Mouse (Mus musculus) liver, embryonic 11.5 days (tissue): Measurements from ENCODE around the gene Rpl13a. TPM values are rescaled to one million over a fixed set of nuclear protein-coding genes. Genes with fewer than 3 reads are reported as not detected.

ENCODE experiments used
- ATAC-seq: fragments of 200-750 bp; cut with Nextera tagmentation; replicated peaks from 2 replicates; pipeline ENCODE4 v1.8.0; 2017; ENCODE audit warnings: moderate number of reproducible peaks, mild to moderate bottlenecking, moderate TSS enrichment, moderate library complexity; ENCODE audit not compliant: low FRiP score
- DNase-seq: peaks from one replicate; pipeline ENCODE4 v3.0.0-alpha.2; 2017; ENCODE audit warnings: low spot score
- H3K27ac ChIP-seq: fragments of 300-500 bp; sonication (generic); 2 replicates; pipeline ENCODE4 v1.5.1; 2014; ENCODE audit warnings: mild to moderate bottlenecking, low read depth, low read length, control low read depth
- H3K27me3 ChIP-seq: fragments of 300-500 bp; sonication (generic); replicated peaks from 2 replicates; pipeline ENCODE4 v1.6.1; 2014; ENCODE audit warnings: low read length, mixed read lengths; ENCODE audit not compliant: control insufficient read depth, insufficient read depth
- H3K36me3 ChIP-seq: fragments of 300-500 bp; sonication (generic); 2 replicates; pipeline ENCODE4 v1.6.1; 2014; ENCODE audit warnings: mild to moderate bottlenecking, low read length, moderate library complexity, mixed read lengths; ENCODE audit not compliant: control insufficient read depth, insufficient read depth
- H3K4me1 ChIP-seq: fragments of 300-500 bp; sonication (generic); replicated peaks from 2 replicates; pipeline ENCODE4 v1.6.1; 2014; ENCODE audit warnings: low read length, mixed read lengths; ENCODE audit not compliant: control insufficient read depth, insufficient read depth
- H3K4me2 ChIP-seq: fragments of 300-500 bp; sonication (generic); 2 replicates; pipeline ENCODE4 v1.6.1; 2014; ENCODE audit warnings: mild to moderate bottlenecking, control low read depth, moderate library complexity
- H3K4me3 ChIP-seq: fragments of 300-500 bp; sonication (generic); 2 replicates; pipeline ENCODE4 v1.5.1; 2014; ENCODE audit warnings: low read depth, low read length, control low read depth
- H3K9ac ChIP-seq: fragments of 300-500 bp; sonication (generic); 2 replicates; pipeline ENCODE4 v1.6.1; 2014; ENCODE audit warnings: low read depth, low read length, control low read depth
- H3K9me3 ChIP-seq: fragments of 300-500 bp; sonication (generic); 2 replicates; pipeline ENCODE4 v1.6.1; 2016; ENCODE audit warnings: low read length, inconsistent platforms, mixed read lengths; ENCODE audit not compliant: control insufficient read depth
- WGBS: fragments of 180-500 bp; shearing (Covaris S2); extraction: QIAGEN DNeasy Blood & Tissue Kit; methylation state at CpG from one replicate; pipeline ENCODE4 v1.1.7; 2014; 5-methylcytosine and 5-hydroxymethylcytosine counted together
- polyA plus RNA-seq: library from polyadenylated mRNA; unstranded; fragments of >200 nt; fragmentation: Nextera tagmentation; extraction: Ambion mirVana; gene quantifications from 2 replicates; pipeline ENCODE4 v1.2.1, GENCODE M21; 2014

The Rpl13a gene
- polyA plus RNA-seq, 1 experiment from 2014 or later, result 1,879 TPM

DNA sequence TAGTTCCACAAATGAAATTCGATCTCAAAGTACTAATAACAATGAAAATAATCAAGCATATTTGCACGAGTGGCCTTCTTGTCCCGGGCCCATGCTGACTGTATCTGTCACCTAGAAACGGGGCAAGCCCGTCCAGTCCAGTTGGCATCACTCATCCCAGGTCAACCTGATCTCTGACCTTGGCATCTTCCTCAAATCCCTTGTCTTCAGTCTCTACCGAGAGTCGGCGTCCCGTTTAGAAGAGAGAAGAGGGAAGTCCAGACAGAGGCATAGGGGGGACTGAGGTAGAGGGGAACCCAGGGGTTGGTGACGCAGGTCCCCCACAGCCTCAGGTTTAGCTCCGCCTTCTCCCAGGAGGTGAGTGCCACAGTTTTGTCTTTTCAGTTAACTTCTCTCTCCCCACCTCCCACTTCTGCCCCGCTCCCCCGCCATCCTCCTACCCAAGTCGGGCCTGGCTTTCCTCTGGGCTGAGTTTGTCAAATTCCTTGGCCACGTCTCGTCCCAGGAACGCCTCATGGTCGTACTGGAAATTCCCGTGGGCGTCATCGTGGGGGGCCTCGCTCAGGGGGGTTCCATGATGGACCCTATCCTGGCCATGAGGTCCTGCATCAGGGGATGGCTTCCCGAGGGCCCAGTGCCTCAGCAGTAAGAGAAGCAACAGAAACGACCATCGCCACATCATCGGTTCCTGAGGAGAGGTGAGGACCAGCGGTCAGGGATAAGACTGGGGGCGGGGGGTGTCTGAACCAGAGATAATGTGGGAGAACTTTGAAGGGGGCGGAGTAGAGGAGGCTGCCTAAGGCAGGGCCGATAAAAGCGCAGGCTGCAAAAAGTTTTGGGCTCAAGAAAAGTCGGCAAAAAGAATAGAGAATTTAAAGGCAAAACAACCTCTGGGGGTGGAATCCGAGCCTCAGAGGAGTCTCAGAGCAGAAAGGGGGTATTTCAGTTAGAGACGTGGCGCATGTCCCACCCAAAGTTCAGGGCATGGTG, 37.3 kb downstream of the Rpl13a start:
- ATAC-seq, result peak; percentile 71
- Histone ChIP-seq H3K9me3 (no peaks in the 10 kb centered on the region), H3K9ac (peak overlapping the region; percentile 66), H3K36me3 (peaks cover 13% of the 10 kb centered on the region), H3K4me2 (peak overlapping the region; percentile 70), H3K4me1 (peaks cover 23% of the 10 kb centered on the region), H3K27me3 (no peaks in the 10 kb centered on the region), H3K4me3 (peak overlapping the region; percentile 61), H3K27ac (peak overlapping the region; percentile 71)
- peak; percentile 62 for DNase-seq
- WGBS, result 13% methylated on average over 35 of the region's 35 CpGs

DNA sequence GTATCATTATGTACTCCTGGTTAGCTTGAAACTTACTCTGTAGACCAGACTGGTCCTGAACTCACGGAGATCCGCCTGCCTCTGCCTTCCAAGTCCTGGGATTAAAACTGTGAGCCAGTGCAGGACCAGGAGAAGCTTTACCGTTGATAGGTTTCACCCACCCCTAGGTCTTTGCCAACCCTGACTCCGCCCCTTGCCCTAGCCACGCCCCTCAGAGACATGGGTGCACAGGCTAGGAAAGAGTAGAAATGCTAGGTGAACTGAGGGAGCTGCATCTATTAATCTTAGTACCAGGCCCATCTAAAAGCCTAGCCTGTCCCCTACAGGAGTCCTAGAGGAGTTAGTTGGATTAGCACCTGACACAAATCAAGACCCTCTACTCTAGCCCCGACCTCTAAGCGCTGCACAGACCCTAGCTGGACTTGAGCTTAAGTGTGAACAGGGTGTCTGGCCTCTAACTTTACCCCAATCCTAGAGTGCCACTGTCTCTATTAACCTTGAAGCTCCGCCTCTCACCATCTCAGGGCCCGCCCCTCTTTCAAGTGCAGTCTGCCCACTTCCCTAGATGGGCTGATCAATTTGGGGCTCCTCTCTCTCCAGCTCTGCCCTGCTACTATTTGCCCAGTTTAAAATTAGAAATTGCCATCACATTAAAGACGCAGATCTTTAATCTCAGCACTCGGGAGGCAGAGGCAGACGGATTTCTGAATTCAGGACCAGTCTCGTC, 38.1 kb downstream of the Rpl13a start:
- peaks cover 23% of the 10 kb centered on the region for H3K4me1 ChIP-seq
- 58% methylated on average over 13 of the region's 13 CpGs for WGBS
- H3K4me3 ChIP-seq, result peak overlapping the region; percentile 61
- H3K27ac ChIP-seq, result peak overlapping the region; percentile 71
- ATAC-seq, result peak; percentile 21; the same call in 1 of the 2 replicates
- H3K9me3 ChIP-seq, result no peaks in the 10 kb centered on the region
- H3K4me2 ChIP-seq, result peak overlapping the region; percentile 70
- H3K9ac ChIP-seq, result peak overlapping the region; percentile 66; the same call in 1 of the 2 replicates
- peaks cover 17% of the 10 kb centered on the region for H3K36me3 ChIP-seq
- DNase-seq, result no peak
- no peaks in the 10 kb centered on the region for H3K27me3 ChIP-seq

DNA sequence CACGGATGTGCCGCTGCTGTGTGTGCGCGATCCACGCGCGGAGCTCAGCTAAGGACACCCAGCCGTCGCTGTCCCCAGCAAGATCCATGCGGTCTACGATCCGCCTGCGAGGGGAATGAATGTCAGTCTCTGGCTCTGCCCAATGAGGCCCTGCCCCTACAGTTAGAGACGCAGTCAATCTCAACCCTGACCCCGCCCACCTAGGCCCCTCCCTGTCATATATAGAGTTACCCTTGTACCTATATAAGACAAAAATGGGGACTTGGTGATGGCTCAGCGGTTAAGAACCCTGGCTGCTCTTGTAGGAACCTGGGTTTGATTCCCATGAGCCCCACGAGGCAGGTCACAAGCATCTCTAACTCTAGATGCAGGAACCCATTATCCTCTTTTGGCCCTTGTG, 40.0 kb downstream of the Rpl13a start:
- Histone ChIP-seq H3K27me3 (no peaks in the 10 kb centered on the region), H3K36me3 (peaks cover 20% of the 10 kb centered on the region), H3K9ac (no peak overlapping the region), H3K4me2 (no peak overlapping the region), H3K9me3 (no peaks in the 10 kb centered on the region), H3K4me3 (no peak overlapping the region), H3K4me1 (peaks cover 23% of the 10 kb centered on the region), H3K27ac (no peak overlapping the region)
- WGBS, result 91% methylated on average over 17 of the region's 17 CpGs
- DNase-seq (no peak), ATAC-seq (no peak)

DNA sequence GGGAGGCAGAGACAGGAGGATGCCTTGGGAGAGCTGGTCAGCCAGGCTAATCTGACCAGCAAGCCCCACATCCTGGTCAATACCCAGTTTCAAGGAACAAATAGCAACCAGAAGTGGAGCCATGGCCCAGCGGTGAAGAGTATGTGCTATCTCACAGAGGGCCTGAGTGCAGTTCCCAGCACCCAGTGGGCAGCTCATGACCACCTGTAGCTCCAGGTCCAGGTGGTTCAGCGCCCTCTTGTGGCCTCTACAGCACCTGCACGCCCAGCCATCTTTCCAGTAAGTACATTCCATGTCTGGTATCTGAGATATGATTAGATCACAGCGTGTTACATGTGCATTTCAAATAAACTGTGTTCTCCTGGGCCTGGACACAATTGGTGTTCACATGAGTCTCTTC, 42.5 kb downstream of the Rpl13a start:
- no peak for ATAC-seq
- H3K27ac ChIP-seq, result no peak overlapping the region
- H3K36me3 ChIP-seq, result peaks cover 20% of the 10 kb centered on the region

DNA sequence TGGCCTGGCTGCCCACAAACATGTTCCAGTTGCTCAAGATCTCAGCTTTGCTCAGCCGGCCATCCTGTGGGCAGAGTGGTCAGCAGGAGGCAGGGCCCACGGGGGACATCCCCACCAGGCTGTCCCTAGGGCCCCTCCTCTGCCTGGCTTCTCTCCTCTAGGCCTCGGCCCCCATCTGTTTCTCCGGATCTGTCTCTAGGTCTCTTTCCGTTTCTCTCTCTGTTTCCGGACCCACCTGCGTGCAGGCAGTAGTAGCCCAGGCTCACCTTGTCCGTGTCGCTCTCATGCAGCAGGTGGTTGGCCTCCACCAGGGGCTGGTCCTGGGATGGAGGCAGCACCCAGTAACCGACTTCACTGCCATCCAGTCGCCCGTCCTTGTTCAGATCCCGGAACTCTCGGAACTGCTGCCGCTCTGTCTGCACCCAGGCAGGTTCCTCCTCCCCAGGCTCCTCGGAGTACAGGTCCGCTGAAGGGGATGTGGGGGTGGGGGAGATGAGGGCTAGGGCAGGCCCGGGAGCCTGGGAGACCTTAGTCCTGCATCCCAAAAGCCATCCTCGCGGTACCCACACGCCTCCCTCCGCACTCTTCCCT, 45.2 kb downstream of the Rpl13a start:
- 0 out of 2 replicates have a peak, but pooled peaks have one; percentile 9 for ATAC-seq
- Histone ChIP-seq H3K27me3 (no peaks in the 10 kb centered on the region), H3K27ac (peak overlapping the region; percentile 67; the same call in 1 of the 2 replicates), H3K36me3 (peaks cover 20% of the 10 kb centered on the region), H3K4me2 (peak overlapping the region; percentile 66), H3K4me3 (peak overlapping the region; percentile 24), H3K4me1 (peaks cover 10% of the 10 kb centered on the region), H3K9ac (peak overlapping the region; percentile 38; the same call in 1 of the 2 replicates), H3K9me3 (no peaks in the 10 kb centered on the region)
- 60% methylated on average over 22 of the region's 22 CpGs for WGBS
- no peak for DNase-seq

More for the DNA sequence above, 42.5 kb downstream of the Rpl13a start:
- Histone ChIP-seq H3K9me3 (no peaks in the 10 kb centered on the region), H3K4me3 (no peak overlapping the region), H3K4me2 (no peak overlapping the region), H3K4me1 (peaks cover 20% of the 10 kb centered on the region), H3K9ac (no peak overlapping the region), H3K27me3 (no peaks in the 10 kb centered on the region)
- 75% methylated on average over 4 of the region's 4 CpGs for whole genome bisulfite sequencing
- no peak for DNase-seq

DNA sequence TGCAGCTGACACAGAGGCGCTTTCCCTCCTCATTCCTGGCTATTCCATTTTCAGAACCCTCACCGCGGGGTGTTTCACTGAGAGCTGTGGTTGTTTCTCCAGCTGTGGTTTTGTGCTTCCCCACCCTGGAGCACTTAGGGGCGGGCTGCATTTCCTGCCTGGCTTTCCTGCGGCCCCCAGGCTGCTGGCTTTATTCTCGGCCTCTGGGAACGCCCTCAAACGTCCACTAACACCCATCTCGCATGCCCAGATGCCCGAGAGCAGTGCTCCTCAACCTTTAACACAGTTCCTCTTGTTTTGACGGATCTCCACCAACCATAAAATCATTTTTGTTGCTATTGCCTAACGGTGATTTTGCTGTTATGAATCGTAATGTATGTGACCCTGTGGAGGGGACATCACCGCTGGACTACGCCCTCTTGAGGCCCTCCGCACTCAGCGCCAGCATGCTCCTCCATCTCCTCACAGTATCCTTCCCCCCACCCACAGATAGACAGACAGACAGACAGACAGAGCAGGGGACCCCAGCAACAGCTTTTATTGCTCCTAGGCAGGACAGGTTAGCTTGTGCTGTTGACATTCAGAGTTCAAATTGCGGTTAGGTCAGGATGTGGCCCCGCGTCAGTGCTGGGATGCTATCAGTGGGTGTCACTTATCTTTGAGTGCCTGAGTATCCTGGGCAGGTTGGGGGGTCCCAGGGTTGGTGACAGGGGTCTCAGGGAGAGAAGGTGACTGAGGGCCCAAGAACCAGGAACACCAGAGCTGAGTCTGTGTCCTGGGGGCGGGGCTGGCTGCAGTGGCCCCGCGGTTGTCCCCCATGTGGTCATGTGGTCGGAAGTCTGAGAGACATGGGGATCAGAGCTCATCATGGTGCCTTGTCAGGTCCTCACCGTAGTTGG, 45.9 kb downstream of the Rpl13a start:
- H3K36me3 ChIP-seq, result peaks cover 22% of the 10 kb centered on the region
- H3K9me3 ChIP-seq, result no peaks in the 10 kb centered on the region
- DNase-seq (peak; percentile 56), ATAC-seq (peak; percentile 42)
- WGBS, result 40% methylated on average over 25 of the region's 25 CpGs
- peak overlapping the region; percentile 67 for H3K27ac ChIP-seq
- no peaks in the 10 kb centered on the region for H3K27me3 ChIP-seq
- peak overlapping the region; percentile 66 for H3K4me2 ChIP-seq
- H3K4me3 ChIP-seq, result peak overlapping the region; percentile 24
- H3K9ac ChIP-seq, result peak overlapping the region; percentile 46
- peaks cover 10% of the 10 kb centered on the region for H3K4me1 ChIP-seq

DNA sequence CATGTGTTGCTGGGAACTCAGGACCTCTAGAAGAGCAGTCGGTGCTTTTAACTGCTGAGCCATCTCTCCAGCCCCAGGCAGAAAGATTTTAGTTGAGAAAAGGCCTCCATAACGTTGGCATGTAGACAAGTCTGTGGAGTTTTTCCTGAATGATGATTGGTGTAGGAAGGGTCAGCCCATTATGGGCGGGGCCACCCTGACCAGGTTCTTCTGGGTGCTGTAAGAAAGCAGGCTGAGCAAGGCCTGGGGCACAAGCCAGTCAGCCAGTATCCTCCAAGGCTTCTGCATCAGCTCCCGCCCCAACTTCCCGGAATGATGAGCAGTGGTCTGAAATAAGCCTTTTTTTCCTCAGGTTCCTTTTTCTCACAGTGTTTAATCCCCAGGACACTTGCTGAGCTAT, 47.5 kb downstream of the Rpl13a start:
- H3K9me3 ChIP-seq, result no peaks in the 10 kb centered on the region
- ATAC-seq (no peak), DNase-seq (no peak)
- no peak overlapping the region for H3K4me2 ChIP-seq
- no peaks in the 10 kb centered on the region for H3K27me3 ChIP-seq
- no peak overlapping the region for H3K9ac ChIP-seq
- H3K36me3 ChIP-seq, result peaks cover 15% of the 10 kb centered on the region
- H3K4me3 ChIP-seq, result no peak overlapping the region
- peak overlapping the region; percentile 10; the same call in 1 of the 2 replicates for H3K27ac ChIP-seq
- whole genome bisulfite sequencing, result 62% methylated on average over 5 of the region's 5 CpGs
- peaks cover 10% of the 10 kb centered on the region for H3K4me1 ChIP-seq
